Mouse (Mus musculus) MEL (cell line): ENCODE data around the gene Tcirg1.

Experiments used
- EP300 ChIP-seq, 2 experiments: IDR thresholded peaks; 2 replicates each; pipeline ENCODE4 v1.6.1; 2011; ENCODE audit warnings: improper control_type of control experiment in 2 of 2, low read length in 2 of 2, low read depth in 1 of 2, mild to moderate bottlenecking in 1 of 2
- SMC3 ChIP-seq: IDR thresholded peaks from 2 replicates; pipeline ENCODE4 v1.6.1; 2011; ENCODE audit warnings: low read depth, low read length, improper control_type of control experiment
- ZC3H11A ChIP-seq: IDR thresholded peaks from 2 replicates; pipeline ENCODE4 v1.6.1; 2012; ENCODE audit warnings: low read depth, mild to moderate bottlenecking, inconsistent platforms, low read length, improper control_type of control experiment

- TF ChIP-seq ZC3H11A (no peak), EP300 (IDR thresholded peaks at IDR 0.05; ENCODE audit: low read depth in 1 of 2, low read length in 2 of 2) (no peak), SMC3 (no peak)
These were observed 41.6 kb upstream of the Tcirg1 start for GRCm38 (mm10) chr19:3948546-3948945.
